Mouse (Mus musculus) lung, postnatal 36 days (tissue): ENCODE data around the gene Tmod3.

ENCODE experiments used
- DNase-seq: peaks from one replicate; pipeline ENCODE4 v3.0.0; 2022; ENCODE audit warnings: mixed read lengths

The Tmod3 gene

DNA sequence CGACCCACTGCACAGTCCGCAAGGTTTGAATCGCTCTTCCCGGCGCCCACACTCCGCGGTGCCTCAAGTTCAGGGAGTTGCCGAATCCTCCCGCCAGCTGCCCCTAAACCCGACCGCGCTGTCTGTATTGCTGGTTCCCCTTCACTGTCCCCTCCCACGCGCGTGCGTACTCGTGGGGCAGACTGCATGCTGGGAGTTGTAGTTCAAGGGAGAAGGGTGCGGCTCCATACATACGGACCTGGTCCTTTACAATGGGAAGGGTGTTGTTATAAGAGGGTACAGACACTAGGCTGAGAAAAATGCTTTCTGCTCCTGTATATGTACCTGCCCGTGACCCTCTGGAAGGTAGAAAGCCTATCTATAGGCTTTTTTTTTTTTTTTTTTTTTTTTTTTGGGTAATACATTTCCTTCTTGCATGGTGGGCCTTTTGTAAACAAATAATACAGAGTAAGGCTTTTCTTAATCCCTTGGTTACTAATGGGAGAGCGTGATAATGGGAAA lies at the start of gene Tmod3:
Tmod3 (minus strand) TSS at position 146 of the 501 bp plus-strand sequence.
- DNase-seq, result peak; percentile 98

DNA sequence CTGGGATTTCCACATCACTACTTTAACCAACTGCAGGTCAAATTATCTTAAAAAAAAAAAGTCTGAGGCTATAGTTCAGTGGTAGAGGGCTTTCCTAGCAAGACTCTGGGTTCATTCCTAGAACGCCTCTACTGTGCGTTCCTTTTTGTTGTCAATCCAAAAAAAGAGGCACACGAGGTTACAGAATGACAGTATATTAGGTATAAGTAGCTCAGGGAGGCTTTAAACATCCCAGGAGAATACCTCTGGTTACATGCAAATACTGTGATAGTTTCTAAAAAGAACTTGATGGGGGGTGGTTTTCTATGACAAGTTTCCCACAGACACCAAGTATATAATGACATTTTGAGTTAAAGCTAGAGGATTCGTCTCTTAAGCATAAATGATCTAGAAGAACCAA lies 48.0 kb upstream of the Tmod3 start:
- no peak for DNase-seq

DNA sequence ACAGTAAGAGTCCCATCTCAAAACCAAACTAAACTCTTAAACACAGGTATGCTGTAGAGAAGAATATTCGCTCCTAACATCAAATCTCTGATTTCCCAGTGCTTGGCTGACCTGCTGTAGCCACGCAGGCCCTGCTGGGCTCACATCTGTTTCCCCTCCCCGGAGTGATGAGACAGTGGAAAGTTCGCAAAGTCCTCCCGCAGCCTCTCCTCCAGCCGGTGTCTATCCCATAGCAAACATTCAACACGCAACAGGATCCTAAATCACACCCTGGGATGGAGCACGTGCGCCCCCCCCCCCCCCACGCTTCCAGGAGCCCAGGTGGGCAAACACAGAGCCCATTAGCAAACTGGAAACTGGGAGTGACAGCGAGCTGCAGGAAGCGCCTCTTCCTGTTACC lies 42.1 kb upstream of the Tmod3 start:
- no peak for DNase-seq

DNA sequence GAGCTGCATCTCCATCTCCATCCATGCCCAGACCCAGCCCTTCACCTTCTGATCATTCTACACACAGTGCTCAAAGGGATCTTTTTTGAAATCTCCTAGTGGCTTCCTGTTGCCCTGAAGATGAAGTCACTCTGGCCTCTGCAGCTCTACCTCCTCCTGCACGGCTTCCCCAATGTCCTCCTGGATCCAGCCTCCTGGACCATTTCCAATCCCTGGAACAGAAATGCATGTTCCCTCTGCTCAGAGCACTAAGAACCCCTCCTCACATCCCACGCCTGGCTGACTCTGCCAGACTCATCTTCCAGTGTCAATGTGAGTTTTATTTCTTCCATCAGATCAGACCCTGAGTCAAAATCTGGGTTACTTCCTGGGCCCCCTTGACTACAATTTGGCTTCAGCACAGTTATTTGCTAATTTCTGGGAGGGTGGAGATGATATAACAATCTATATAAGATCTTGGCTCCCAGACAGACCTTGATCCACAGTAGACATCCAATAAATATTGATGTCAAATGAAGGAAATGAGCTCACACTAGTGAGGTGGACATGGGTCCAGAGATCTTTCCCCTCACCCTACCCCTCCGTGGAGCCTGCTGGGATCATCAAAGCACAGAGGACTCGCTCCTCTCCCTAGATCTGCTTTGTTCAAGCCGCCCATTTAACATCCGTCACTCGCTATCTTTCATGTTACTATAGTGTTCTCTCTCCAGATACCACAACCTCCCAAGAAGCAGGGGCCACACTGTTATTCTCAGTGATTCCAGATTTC lies 40.9 kb upstream of the Tmod3 start:
- peak; percentile 41 for DNase-seq

DNA sequence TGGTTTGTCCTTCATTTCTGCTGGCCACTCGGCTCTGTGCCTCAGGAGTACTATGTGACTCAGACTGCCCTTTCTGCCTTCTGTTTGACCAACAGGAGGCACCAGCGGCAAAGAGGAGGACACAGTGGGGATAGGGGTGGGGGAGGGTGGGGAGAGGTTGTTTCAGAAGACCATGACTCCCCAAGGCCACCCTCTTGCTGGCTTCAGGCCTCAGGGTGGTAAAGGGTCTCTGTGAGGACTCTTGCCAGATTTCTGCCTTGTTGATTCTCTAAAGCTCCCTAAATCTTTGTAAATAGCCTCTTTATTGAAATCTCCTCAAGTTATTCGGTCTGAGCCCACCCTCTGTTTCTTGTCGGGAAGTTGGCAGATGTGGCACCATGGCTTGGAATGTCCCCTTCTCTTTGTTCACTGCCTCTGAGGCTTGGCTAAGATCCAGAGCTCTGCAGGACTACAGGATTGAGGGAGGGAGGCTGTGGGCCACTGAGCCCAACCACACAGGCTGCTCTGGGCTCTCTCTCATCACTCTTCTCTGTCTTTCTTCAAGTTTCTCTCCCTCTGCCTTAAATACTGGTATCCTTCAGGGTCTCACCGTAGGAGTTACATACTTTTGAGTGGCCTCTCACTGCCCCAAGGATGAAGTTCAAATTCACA lies 39.9 kb upstream of the Tmod3 start:
- peak; percentile 24 for DNase-seq

DNA sequence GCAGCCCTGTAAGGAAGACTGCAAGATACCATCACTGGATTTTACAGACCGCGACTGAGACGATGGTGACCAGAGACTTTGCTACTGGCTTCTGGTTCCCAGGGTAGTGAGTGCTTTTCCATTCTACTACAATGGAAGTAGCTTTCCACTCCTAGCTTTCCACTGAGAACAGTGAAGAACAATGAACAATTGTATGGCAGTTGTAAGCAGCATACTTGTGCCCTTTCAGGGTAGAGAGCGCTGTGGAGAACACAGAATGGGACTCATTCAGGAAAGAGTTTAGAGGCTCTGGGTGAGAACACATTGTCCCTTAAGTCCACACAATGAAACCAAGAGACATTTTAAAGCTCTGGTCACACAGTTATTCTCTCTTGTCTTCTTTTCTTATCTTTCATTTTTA lies 38.1 kb upstream of the Tmod3 start:
- DNase-seq, result no peak

DNA sequence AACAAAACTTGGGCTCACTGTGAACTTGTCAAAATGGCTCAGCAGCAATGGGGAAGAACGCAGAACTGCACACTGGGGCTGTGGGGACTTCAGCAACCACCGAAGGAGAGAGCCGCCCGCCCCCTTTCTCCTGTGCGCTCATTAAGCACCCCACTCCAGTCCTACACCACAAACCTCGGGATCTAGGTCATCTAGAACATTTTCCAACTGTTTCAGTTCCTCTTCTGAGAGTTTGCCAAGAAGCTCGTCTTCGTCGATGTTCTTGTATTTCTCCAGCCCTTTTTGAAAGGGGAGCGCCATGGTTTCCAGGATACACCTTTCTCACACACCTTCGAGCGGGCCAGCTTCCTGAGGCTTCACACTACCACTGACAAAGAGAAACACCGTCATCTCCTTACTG lies 37.6 kb upstream of the Tmod3 start:
- DNase-seq, result no peak

DNA sequence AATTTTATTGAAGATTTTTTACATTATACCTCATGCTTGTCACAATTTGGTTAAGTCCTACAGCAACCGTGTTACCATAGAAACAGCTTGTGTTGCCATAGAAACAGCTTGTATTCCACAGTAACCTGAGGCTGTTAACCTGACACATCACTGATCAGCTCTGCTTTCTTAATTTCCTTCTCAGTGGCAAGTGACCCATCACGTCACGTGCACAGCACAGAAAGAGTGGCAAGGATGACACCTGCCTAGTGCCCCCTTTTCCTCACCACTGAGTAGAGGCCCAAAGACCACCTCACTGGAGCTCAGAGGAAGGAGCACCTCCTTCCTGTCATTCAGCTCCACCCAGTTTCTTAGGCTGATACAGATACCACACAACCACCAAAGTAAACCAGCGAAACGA lies 34.0 kb upstream of the Tmod3 start:
- no peak for DNase-seq

DNA sequence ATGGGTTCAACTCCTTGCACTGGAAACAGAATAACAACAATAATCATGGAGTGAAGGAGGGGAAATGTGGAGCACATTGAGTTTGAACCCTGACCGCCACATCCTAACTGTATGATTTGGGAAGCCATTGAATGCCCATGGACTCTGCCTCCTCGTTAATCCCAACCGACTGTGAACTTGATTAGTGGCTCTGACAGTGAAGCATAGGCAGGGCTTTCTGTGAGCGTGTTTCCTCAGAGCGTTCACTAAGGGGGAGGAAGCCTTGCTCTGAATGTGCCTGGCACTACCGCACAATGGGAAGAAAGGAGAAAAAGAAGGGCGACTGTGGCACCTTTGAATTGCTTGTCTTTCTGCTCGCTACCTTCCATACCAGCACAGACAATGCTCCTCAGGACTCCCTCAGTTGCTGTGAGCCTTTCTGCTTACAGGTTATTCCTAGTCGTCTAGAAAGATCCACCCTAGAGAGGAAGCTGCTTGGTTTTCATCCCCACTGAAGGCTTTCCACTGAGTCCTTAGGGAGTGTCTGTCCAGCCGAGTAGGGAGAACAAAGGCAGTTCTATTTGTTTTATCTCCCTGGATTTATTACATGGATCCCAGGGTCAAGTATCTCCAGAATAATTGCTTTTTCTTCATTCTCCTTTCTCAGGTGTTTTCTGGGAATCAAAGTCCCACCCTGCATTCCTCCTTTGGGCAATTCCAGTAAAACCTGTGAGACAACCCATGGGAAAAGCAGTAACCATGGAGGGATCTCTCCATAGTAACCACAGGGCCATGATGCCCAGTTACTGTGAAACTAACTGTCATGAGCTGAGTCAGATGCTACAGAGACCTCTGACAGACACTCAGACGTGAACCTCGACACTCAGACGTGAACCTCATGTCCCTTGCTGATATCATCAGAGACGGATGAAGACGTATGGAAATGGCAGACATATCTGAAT lies 30.7 kb upstream of the Tmod3 start:
- no peak for DNase-seq

DNA sequence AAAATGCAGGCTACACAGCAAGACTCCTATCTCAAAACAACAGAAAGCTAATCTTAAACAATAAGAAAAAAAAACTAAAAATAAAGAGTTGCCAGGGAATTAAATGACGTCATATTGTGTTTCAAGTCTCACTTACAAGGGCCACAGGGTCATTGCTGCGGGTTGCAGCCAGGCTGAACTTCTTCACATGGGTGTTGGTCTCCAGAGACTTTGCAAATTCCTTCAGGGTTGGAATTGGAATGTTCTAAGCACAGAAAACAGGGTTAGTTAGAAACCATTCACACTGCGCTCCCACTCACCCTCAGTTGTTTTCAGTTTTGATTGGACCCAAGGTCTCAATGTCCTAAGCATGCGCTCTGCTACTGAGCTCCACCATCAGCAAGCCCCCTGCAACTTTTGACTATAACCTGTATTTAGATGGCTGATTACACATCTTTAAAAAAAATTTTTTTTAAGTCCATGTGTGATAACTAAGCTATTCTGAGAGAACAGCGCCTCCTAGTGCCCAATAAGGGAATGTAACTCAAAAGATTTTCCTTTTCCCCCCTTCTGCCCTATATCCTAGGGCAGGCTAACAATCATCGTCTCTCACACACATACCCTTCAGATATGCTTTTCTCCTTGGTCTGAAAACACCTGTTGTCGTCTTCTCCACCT lies 22.4 kb upstream of the Tmod3 start:
- peak; percentile 64 for DNase-seq

DNA sequence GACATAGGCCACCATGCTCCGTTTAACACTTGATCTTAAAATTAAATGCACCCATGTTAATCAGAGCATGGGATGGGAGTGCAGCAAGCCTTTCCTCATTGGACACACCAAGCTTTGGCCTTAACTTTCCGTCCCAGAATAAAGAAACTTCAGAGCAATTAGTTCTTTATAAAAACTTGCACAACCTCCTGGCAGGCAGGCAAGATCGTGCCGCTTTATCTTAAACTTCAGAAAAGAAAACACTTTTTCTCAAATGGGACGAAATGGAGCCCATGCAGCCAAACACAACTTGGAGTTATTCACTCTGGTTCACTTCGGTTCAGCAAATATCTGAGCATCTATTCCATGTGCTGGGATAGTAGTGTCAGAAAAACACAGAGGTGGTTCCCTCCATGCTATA lies 19.9 kb upstream of the Tmod3 start:
- DNase-seq, result peak; percentile 24

DNA sequence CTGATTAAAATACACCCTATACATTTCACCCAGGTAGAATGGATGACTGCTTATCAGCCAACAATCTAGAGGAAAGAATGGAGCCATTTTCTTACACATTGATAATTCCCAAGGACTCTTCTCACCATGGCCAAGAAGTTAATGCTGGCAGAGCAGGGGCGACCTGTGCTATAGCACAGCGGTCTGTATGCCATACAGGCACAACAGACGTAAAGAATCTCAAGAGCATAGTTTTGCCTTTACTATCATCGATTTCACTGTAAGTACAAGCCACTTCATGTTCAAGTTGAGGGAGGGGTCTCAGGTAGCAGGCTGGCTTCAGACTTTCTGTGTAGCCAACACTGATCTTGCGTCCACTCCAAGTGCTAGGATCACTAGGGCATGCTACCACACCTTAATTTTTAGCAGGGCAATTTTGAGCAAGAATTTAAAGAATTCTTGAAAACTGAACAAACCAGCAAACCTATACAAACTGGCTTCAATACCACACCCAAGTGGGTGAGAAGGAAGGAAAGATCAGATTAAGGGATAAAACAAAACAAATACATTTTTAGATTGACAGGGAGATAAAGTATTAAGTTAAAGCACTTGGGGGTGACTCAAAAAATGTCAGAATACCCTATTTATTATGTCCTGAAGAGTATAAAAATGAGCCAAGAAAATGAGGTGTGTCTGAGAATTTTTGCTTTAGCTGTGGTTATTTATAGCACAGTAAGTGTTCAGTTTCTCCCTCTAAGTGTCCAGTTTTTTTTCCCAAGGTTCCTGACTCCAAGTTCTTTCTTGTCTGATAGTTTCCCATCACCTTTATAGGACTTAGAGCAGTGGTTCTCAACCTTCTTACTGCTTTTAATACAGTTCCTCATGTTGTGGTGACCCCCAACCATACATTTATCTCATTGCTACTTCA lies 11.8 kb upstream of the Tmod3 start:
- DNase-seq, result no peak

DNA sequence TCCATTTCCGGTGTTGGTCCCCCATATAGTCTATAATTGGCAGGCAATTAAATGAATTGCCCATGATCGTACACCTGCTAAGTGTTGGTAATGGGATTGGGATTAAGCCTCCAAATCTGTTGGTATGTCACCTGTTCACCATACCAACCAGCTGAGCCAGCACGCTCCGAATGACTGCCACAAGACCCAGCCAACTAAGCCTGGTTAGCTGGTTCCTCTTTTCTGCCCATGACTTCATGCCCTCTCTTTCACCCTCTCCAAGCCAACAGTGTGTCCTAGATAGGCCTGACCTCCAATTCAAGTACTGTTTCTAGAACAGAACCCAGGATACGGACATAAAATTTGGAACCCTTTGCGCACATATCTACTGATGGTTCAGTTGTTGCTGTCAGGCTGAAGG lies 8.9 kb upstream of the Tmod3 start:
- DNase-seq, result no peak

DNA sequence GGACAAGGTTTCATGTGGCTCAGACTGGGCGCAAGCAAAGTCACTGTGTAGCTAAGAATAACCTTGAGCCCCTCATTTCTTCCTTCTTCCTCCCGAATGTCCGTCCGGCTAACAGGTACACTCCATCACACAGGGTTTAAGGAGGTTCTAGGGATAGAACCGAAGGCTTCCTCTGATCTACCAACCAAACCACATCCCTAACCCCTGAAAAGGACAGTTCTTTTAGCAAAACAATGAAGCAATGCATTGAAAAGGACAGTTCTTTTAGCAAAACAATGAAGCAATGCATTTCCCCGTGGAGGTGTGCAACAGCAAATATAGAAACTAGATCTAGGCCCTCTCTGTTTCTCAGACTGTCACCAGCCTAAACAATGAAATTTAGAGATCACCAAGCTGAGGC lies 5.4 kb upstream of the Tmod3 start:
- DNase-seq, result no peak

DNA sequence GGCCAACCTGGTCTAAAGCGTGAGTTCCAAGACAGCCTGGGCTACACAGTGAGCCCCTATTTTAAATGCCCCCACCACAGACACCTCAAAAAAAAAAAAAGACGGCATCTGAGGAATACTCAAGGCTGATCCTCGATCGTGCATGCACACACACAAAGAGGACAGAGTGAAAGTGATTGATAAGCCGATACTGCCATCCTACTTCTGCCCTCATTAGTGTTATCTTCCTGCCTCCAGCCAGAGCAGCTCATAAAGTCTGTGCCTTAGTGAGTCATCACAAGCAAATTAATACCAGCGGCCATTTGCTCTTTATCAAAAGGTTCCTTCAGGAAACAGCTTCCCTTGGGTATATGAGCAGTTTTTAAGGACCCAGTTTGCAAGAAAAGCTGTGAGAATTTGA lies 4.2 kb upstream of the Tmod3 start:
- DNase-seq, result no peak

DNA sequence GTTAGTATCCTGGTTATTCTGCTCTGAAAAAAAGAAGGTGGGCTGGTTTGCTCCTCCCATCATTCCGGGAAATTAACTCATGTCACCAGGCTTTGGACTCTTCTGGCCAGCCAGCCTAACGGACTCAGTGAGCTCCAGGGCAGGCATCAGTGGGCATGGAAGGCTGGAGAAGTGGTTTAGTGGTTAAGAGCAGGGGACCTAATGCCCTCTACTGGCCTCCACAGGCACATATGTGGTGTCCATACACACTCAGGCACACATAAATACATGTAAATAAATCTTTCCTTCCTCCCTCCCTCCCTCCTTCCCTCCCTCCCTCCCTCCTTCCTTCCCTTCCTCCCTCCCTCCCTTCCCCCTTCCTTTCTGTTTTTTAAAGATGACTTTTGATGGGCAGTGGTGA lies 3.7 kb upstream of the Tmod3 start:
- DNase-seq, result peak; percentile 30

DNA sequence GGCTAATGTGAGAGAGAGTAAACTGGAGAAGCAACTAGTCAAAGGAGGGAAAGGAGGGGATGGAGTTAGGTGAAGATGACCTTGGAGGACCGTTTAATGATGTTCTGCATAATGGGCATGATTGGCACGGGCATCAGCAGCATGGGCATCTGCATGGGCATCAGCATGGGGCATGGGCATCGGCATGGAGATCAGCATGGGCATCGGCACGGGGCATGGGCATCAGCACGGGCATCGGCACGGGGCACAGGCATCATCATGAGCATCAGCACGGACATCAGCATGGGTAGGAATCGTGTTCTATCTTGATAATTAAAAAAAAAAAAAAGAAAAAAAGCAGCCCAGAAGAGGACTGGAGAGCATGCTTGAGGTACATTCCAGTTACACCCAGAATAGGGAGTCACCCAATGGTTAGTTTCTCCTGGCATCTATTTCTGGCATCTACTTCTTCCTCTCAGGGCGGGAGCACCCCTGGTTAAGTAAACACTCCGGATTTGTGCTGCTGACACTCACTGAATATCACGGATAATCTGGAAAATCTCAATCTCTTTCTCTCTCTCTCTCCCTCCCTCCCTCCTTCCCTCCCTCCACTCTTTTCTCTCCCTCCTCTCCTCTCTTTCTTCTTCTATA lies 1.7 kb upstream of the Tmod3 start:
- DNase-seq, result peak; percentile 85

DNA sequence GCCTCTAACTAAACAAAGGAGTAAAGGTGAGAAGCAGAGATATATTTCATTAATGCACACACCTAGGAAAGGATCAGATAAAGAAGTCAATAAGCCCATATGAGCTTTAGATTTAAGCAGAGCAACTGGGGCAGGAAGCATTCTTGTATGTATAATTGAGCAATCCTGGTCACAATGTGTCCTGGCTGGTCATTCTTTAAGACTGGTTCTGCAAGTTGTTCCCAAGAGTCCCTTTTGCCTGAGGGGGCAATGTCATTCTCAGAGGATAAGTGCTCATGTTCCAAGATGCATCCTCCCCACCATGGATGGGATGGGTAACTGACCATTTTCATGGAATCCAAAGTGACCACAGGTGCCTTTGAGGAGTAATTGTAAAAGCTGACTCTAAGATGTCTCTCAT lies 896 bp upstream of the Tmod3 start:
- DNase-seq, result peak; percentile 38

DNA sequence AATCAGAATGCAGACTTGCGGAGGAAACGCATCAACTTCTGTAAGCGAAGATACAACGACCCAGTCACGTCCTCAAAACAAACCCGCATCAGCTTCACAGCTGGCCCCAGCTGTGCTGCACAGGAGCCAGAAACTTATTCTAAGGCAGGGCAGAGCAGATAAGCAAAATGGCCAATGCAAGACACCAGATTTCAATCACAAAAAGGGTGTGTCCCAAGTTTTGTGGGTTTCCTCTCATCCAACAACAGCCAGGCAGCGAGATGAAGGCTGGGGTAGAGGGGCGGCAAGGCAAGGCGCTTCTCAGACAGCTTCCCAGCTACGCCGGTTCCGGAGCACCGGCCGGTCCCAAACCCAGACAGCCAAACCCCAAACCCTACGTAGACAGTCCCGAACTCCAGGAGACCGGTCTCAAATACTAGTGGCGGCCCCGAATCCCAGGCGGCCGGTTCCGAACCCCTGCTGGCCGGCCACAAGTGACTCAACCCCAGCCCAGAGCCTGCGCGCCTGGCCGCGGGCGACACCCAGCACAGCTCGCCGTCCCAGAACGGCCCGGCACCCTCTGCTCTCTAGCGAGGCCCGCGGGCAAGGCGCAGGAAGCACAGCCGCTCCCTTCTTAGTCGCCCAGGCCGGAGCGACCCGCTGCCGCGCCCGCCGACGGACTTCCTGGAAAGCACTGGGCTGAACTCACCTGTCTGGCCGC lies 495 bp downstream of the Tmod3 start:
- DNase-seq, result peak; percentile 71

DNA sequence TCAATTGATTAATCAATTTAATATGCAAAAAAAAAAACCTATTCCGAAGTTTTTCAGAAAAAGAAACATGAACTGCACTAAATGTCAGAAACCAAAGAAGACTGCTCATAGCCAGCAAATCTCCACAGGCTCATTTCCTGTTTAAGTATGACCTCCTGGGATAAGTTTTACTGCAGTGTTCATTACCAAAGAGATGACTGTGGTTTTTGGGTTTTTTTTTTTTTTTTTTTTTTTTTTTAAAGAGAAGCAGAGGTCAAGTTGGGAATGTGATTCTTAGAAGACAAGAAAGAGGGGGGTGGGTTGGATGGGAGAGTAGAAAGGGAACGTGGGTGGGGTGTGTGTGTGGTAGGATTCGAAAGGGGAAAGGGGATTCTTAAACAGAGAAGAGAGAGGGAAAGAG lies 1.1 kb downstream of the Tmod3 start:
- DNase-seq, result no peak

DNA sequence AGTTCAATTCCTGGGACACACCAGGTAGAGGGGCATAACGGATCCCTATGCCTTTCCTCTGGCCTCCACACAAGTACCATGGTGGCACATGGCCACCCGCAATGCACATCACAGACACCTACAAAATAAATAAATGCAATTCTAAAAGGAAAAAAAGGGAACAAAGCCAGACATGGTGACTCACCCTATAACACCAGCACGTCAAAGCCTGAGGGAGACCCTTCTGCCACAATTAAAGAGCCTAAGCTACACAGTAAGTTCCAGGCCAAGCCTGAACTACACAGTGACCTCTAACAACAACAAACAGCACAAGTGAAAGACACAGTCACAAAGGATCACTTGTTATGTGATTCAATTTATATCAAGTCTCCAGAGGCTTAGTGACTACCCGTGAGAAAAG lies 5.7 kb downstream of the Tmod3 start:
- no peak for DNase-seq
